Mouse (Mus musculus) embryonic facial prominence, embryonic 10.5 days (tissue): ENCODE measurements around the gene P3h4. TPM values are rescaled to one million over a fixed set of nuclear protein-coding genes. Genes with fewer than 3 reads are reported as not detected.

Source experiments
- DNase-seq: peaks from one replicate; pipeline ENCODE4 v3.0.0-alpha.2; 2017; ENCODE audit warnings: low spot score
- H3K27ac ChIP-seq: fragments of 300-500 bp; sonication (generic); replicated peaks from 2 replicates; pipeline ENCODE4 v1.5.1; 2016; ENCODE audit warnings: mild to moderate bottlenecking
- H3K27me3 ChIP-seq: fragments of 300-500 bp; sonication (generic); replicated peaks from 2 replicates; pipeline ENCODE4 v1.6.1; 2016; ENCODE audit warnings: low read depth, mild to moderate bottlenecking; ENCODE audit not compliant: poor library complexity, severe bottlenecking
- H3K36me3 ChIP-seq: fragments of 300-500 bp; sonication (generic); replicated peaks from 2 replicates; pipeline ENCODE4 v1.6.1; 2016; ENCODE audit warnings: mild to moderate bottlenecking, moderate library complexity
- H3K4me1 ChIP-seq: fragments of 300-500 bp; sonication (generic); 2 replicates; pipeline ENCODE4 v1.6.1; 2016
- H3K4me3 ChIP-seq: fragments of 300-500 bp; sonication (generic); 2 replicates; pipeline ENCODE4 v1.5.1; 2016; ENCODE audit warnings: mild to moderate bottlenecking, moderate library complexity
- H3K9me3 ChIP-seq: fragments of 300-500 bp; sonication (generic); 2 replicates; pipeline ENCODE4 v1.6.1; 2016; ENCODE audit warnings: mild to moderate bottlenecking
- WGBS: fragments of 180-500 bp; shearing (Covaris S2); methylation state at CpG from one replicate; pipeline ENCODE4 v1.1.7; 2016; 5-methylcytosine and 5-hydroxymethylcytosine counted together
- polyA plus RNA-seq: library from polyadenylated mRNA; unstranded; fragments of >200 nt; fragmentation: Nextera tagmentation; extraction: Ambion mirVana; gene quantifications from 2 replicates; pipeline ENCODE4 v1.2.1, GENCODE M21; 2016

Gene P3h4
- polyA plus RNA-seq, 1 experiment from 2014 or later = 34.1 TPM

GRCm38 (mm10) chr11:100386586-100386985, 28.1 kb downstream of the P3h4 start:
- 41% methylated on average over 5 of the region's 5 CpGs for WGBS
- no peaks in the 10 kb centered on the region for H3K9me3 ChIP-seq
- no peak overlapping the region for H3K4me3 ChIP-seq
- peak overlapping the region; percentile 65 for H3K27ac ChIP-seq
- peaks cover 50% of the 10 kb centered on the region for H3K4me1 ChIP-seq
- DNase-seq = peak; percentile 60
- H3K36me3 ChIP-seq = peaks cover 45% of the 10 kb centered on the region
- no peaks in the 10 kb centered on the region for H3K27me3 ChIP-seq

GRCm38 (mm10) chr11:100385016-100385415, 29.6 kb downstream of the P3h4 start:
- peaks cover 34% of the 10 kb centered on the region for H3K4me1 ChIP-seq
- H3K27ac ChIP-seq = no peak overlapping the region
- H3K27me3 ChIP-seq = no peaks in the 10 kb centered on the region
- DNase-seq = no peak
- H3K36me3 ChIP-seq = peaks cover 59% of the 10 kb centered on the region
- WGBS = 93% methylated on average over 3 of the region's 3 CpGs
- no peaks in the 10 kb centered on the region for H3K9me3 ChIP-seq
- H3K4me3 ChIP-seq = no peak overlapping the region

GRCm38 (mm10) chr11:100382682-100383081, 32.0 kb downstream of the P3h4 start:
- Histone ChIP-seq H3K9me3 (no peaks in the 10 kb centered on the region), H3K36me3 (peaks cover 81% of the 10 kb centered on the region), H3K27ac (no peak overlapping the region), H3K27me3 (no peaks in the 10 kb centered on the region), H3K4me1 (peaks cover 17% of the 10 kb centered on the region), H3K4me3 (no peak overlapping the region)
- DNase-seq = no peak
- WGBS = 86% methylated on average over 6 of the region's 6 CpGs

- H3K9me3 ChIP-seq = no peaks in the 10 kb centered on the region
- H3K36me3 ChIP-seq = peaks cover 90% of the 10 kb centered on the region
- no peak overlapping the region for H3K4me3 ChIP-seq
- no peaks in the 10 kb centered on the region for H3K27me3 ChIP-seq
- H3K4me1 ChIP-seq = no peaks in the 10 kb centered on the region; the same call in 1 of the 2 replicates
- H3K27ac ChIP-seq = no peak overlapping the region
- no peak for DNase-seq
- 93% methylated on average over 4 of the region's 4 CpGs for WGBS
Observed at GRCm38 (mm10) chr11:100379311-100379710, 35.3 kb downstream of the P3h4 start.

- Histone ChIP-seq H3K9me3 (no peaks in the 10 kb centered on the region), H3K4me1 (no peaks in the 10 kb centered on the region; the same call in 1 of the 2 replicates), H3K27me3 (no peaks in the 10 kb centered on the region), H3K4me3 (no peak overlapping the region), H3K36me3 (peaks cover 89% of the 10 kb centered on the region), H3K27ac (no peak overlapping the region)
- 85% methylated on average over 5 of the region's 5 CpGs for WGBS
- no peak for DNase-seq
Observed at GRCm38 (mm10) chr11:100378446-100378845, 36.2 kb downstream of the P3h4 start.

- Histone ChIP-seq H3K9me3 (no peaks in the 10 kb centered on the region), H3K27ac (no peak overlapping the region), H3K27me3 (no peaks in the 10 kb centered on the region), H3K4me3 (no peak overlapping the region), H3K36me3 (peaks cover 89% of the 10 kb centered on the region), H3K4me1 (no peaks in the 10 kb centered on the region; the same call in 1 of the 2 replicates)
- WGBS = 95% methylated on average over 14 of the region's 14 CpGs
- DNase-seq = no peak
Observed at GRCm38 (mm10) chr11:100377989-100378388, 36.6 kb downstream of the P3h4 start.

- Histone ChIP-seq H3K4me3 (no peak overlapping the region), H3K4me1 (peaks cover 6% of the 10 kb centered on the region), H3K27me3 (no peaks in the 10 kb centered on the region), H3K9me3 (no peaks in the 10 kb centered on the region), H3K27ac (no peak overlapping the region), H3K36me3 (peaks cover 89% of the 10 kb centered on the region)
- DNase-seq = no peak
- 92% methylated on average over 21 of the region's 21 CpGs for WGBS
Observed at GRCm38 (mm10) chr11:100376746-100377389, 37.8 kb downstream of the P3h4 start.

GRCm38 (mm10) chr11:100376005-100376404, 38.6 kb downstream of the P3h4 start:
- no peak overlapping the region for H3K27ac ChIP-seq
- no peak for DNase-seq
- peaks cover 8% of the 10 kb centered on the region for H3K4me1 ChIP-seq
- 77% methylated on average over 4 of the region's 4 CpGs for WGBS
- peaks cover 90% of the 10 kb centered on the region for H3K36me3 ChIP-seq
- no peak overlapping the region for H3K4me3 ChIP-seq
- H3K9me3 ChIP-seq = no peaks in the 10 kb centered on the region
- no peaks in the 10 kb centered on the region for H3K27me3 ChIP-seq

GRCm38 (mm10) chr11:100375127-100375526, 39.5 kb downstream of the P3h4 start:
- H3K36me3 ChIP-seq = peaks cover 89% of the 10 kb centered on the region
- peaks cover 8% of the 10 kb centered on the region for H3K4me1 ChIP-seq
- DNase-seq = no peak
- no peak overlapping the region for H3K27ac ChIP-seq
- H3K4me3 ChIP-seq = no peak overlapping the region
- H3K9me3 ChIP-seq = no peaks in the 10 kb centered on the region
- no peaks in the 10 kb centered on the region for H3K27me3 ChIP-seq
- WGBS = 89% methylated on average over 9 of the region's 9 CpGs

- no peak overlapping the region for H3K4me3 ChIP-seq
- no peaks in the 10 kb centered on the region for H3K27me3 ChIP-seq
- H3K9me3 ChIP-seq = no peaks in the 10 kb centered on the region
- H3K4me1 ChIP-seq = peaks cover 10% of the 10 kb centered on the region
- H3K36me3 ChIP-seq = peaks cover 67% of the 10 kb centered on the region
- peak overlapping the region; percentile 30; the same call in 1 of the 2 replicates for H3K27ac ChIP-seq
- no peak for DNase-seq
- WGBS = 78% methylated on average over 8 of the region's 8 CpGs
Observed at GRCm38 (mm10) chr11:100371981-100372558, 42.6 kb downstream of the P3h4 start.

GRCm38 (mm10) chr11:100369822-100370221, 44.8 kb downstream of the P3h4 start:
- H3K27ac ChIP-seq = no peak overlapping the region
- H3K4me1 ChIP-seq = peaks cover 10% of the 10 kb centered on the region
- no peaks in the 10 kb centered on the region for H3K9me3 ChIP-seq
- H3K36me3 ChIP-seq = peaks cover 47% of the 10 kb centered on the region
- no peaks in the 10 kb centered on the region for H3K27me3 ChIP-seq
- 80% methylated on average over 8 of the region's 8 CpGs for WGBS
- H3K4me3 ChIP-seq = no peak overlapping the region
- no peak for DNase-seq

GRCm38 (mm10) chr11:100369145-100369544, 45.5 kb downstream of the P3h4 start:
- no peaks in the 10 kb centered on the region for H3K9me3 ChIP-seq
- H3K4me3 ChIP-seq = no peak overlapping the region
- WGBS = 84% methylated on average over 7 of the region's 7 CpGs
- peaks cover 1% of the 10 kb centered on the region; the same call in 1 of the 2 replicates for H3K27me3 ChIP-seq
- H3K4me1 ChIP-seq = peaks cover 12% of the 10 kb centered on the region
- DNase-seq = no peak
- no peak overlapping the region for H3K27ac ChIP-seq
- H3K36me3 ChIP-seq = peaks cover 43% of the 10 kb centered on the region

- H3K36me3 ChIP-seq = no peaks in the 10 kb centered on the region
- no peaks in the 10 kb centered on the region for H3K9me3 ChIP-seq
- H3K27me3 ChIP-seq = peaks cover 37% of the 10 kb centered on the region
- WGBS = 19% methylated on average over 12 of the region's 12 CpGs
- peaks cover 14% of the 10 kb centered on the region for H3K4me1 ChIP-seq
- no peak overlapping the region for H3K4me3 ChIP-seq
- no peak overlapping the region for H3K27ac ChIP-seq
- peak; percentile 78 for DNase-seq
Observed at GRCm38 (mm10) chr11:100362979-100363562, 51.6 kb downstream of the P3h4 start.
